Mouse (Mus musculus) right cerebral cortex, postnatal 4 days (tissue): ENCODE data around the gene Pdia2.

Source experiments
- DNase-seq: peaks from one replicate; pipeline ENCODE4 v3.0.0-alpha.2; 2022

Gene Pdia2

DNA sequence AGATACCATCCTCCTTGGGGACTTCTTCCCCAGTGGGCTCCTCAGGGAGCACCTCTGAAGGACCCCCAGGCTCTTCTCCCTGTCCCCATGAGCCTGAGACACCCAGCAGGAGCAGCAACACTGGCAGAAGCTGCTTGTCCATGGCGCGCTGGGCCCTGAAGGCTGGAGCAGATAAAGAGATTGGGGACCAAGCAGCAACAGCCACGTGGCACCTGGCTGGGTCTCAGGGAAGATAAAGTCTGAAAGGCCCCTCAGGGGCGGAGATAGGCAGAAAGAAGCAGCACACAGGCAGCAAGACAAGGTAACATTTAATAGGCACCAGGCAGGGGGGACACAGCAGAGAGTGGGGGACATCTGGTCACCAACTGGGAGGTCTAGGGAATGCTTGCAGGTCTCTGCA, at the start of gene Pdia2:
Gene Pdia2 (minus strand): TSS at position 196 of the 400 bp plus-strand sequence.
- no peak for DNase-seq

GRCm38 (mm10) chr17:26244101-26244841, 45.4 kb upstream of the Pdia2 start, which contains the start of gene Fam234a:
Gene Fam234a, minus strand, starts transcription at chr17:26244242.
- peak; percentile 88 for DNase-seq

DNA sequence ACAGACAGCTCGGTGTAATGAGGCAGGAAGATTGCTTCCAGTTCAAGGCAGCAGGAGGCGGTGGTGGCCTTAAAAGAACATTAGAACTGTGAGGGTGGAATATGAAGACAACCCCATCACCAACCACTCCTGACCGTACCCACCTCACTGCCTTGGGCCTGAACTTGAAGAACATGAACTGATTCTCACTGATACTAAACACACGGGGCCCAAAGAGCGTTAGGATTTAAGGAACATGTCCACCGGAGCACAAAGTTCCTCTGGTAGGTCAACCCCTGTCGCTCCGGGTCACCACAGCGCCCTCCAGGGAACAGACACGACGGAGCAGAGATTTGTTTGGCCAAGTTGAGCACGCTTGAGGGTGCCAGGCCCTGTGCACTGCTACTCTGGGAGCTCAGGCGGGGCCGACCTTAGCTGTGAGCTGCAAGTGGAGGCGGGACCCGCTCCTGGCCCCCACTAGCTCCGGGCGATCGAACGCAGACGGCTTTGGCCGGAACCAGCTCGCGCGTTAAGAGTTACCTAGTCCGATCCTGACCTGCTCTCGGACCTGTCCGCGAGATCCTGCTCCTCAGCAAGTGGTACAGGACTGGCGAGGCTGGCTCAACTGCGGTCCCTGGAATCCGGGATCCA, 44.7 kb upstream of the Pdia2 start:
- peak; percentile 57 for DNase-seq

DNA sequence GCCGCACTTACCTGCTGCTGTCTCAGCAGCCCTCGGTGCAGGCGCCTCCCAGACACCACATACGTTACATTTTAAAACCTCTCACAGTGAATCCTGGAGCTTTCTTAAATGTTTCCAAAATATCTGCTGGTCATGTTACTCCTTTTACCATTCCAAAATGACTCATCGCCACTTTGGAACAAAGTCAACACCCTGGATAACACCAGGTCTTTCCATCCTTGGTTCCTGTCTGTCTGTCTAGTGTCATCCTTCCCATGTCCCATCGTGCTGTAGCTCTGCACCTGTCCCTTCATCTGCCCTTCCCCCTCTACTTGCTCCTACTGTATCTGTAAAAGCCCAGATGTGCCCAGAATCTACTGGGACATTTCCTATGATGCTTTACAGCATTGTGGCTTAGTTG, 42.1 kb upstream of the Pdia2 start:
- DNase-seq = no peak

DNA sequence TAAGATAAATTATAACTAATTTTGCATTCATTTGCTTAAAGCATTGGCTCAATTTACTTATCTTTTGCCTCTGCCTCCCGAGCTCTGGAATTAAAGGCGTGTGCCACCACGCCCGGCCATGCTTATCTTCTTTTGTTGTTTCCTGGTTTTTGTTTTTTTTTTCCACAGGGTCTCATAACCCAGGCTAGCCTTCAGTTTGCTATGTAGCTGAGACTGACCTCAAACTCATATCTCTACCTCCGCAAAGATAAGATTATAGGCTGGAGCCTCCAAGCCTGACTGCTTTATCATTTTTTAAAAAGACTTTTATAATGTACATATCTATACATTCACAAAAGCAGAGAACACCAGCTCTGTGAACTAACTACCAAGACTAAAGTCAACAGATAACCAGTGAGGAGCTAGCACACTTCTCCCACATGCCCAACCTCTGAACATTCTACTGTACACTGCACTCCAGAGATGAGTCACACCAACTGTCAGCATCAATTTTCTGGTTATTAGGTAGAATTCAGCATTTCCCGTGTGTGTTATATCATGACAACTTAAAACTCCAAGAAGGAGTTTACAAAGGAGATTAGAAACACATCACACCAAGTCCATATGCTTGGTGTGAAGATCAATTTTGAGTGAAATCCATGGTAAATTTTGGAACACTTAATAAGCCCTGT, 41.4 kb upstream of the Pdia2 start:
- DNase-seq = no peak

DNA sequence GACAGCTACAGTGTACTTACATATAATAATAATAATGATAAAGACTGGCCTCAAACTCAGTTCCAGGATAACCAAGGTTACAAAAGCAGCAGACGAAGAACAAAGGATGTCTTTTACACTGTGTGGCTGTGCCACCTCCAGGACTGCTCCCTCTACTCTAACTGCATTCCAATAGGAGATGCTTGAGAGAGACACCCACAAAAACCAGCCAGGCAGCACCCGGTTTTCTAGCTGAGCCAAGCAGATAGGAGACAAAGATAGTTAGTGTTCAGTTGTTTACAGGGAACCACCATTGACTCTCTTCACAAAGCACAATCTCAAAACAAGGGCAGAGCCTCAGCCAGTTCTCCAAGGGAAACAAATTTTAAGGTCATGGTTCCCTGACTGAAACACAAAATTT, 40.7 kb upstream of the Pdia2 start:
- DNase-seq = no peak

DNA sequence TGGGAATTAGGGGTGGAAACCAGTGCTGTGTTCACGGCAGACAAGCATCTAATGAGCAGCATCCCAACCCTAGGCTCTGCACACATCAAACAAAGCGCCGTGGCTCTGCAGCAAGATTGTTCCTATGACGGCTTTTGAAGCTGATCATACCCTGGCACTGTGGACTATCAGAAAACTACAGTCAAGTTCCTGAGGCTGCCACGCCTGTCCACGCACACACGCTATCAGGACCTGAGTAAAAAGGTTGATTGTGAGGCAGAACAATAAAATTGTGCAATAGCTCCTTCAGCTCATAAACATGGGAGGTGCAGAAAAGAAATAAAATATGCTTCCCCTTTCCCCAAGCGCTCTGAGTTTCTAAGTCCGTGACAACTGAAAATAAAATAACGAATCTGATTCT, 38.8 kb upstream of the Pdia2 start:
- DNase-seq = no peak

DNA sequence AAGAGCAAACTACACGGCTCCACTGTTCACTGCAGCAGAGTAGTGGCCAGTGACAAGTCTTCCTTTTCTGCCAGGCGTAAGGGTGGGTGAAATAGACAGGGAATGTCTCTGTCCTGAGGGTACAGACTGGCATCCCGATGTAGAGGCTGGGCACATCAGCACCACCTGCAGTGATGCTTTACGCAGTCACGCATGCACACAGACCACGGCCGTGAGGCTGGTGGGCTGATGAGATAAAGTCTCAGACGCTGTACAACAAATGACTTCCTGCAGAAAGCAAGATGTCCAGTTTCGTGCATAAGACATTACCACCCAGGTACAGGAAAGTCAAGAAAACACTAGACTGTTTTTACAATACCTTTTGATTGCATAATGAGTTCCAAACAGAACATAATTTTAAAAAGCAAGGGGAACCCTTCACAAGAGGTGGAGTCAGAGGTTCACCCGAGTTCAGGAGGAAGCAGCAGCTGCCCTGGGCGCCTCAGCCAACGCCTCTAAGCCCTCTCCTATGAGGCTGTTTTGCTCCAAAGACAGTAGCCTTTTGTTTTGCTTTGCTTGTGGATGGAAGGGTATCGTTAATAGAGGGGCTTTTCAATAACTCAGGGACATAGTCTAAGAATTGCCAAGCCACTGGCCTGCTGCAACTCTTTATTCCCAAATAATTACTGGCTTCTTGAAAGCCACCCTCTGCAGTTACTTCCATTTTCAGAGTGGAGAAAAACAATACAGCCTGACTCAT, 36.4 kb upstream of the Pdia2 start:
- no peak for DNase-seq

- DNase-seq = no peak
Measured at GRCm38 (mm10) chr17:26234386-26234785, 35.5 kb upstream of the Pdia2 start.

- no peak for DNase-seq
Measured at GRCm38 (mm10) chr17:26232863-26233262, 34.0 kb upstream of the Pdia2 start.

DNA sequence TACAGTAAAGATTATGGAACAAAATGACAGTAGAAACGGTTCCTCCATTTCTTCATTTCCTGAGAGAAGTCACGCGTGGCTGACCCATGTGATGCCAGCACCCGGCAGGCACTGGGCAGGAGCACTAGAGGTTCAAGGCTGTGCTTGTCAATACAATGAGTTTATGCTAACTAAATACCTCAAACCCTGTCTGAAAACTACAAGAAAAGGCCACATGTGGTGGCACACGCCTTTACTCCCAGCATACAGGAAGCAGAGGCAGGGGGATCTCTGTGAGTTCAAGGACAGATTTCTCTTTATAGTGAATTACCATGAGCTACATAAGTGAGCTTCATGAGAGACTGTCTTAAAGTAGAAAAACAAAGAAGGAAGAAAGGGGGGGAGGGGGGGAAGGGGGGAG, 32.3 kb upstream of the Pdia2 start:
- no peak for DNase-seq

- DNase-seq = no peak
Measured at GRCm38 (mm10) chr17:26229776-26230175, 30.9 kb upstream of the Pdia2 start.

DNA sequence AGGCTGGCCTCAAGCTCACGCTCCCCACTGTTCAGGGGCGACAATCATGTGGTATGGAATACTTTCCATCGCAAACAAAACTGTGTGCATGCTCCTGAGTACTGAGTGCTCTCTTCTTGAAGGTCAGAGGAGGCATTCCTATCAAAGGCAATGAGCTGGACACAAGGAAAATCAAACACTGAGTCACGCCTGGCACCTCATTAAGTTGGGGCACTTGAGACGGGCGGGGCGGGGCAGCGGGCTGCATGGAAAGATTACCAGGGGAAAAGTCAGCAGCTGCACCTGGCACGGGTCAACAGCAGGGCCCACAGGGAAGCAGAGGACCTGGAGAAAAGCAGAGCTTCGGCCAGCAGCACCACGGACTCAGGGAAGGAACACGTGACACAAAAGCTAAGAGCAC, 26.3 kb upstream of the Pdia2 start:
- no peak for DNase-seq

DNA sequence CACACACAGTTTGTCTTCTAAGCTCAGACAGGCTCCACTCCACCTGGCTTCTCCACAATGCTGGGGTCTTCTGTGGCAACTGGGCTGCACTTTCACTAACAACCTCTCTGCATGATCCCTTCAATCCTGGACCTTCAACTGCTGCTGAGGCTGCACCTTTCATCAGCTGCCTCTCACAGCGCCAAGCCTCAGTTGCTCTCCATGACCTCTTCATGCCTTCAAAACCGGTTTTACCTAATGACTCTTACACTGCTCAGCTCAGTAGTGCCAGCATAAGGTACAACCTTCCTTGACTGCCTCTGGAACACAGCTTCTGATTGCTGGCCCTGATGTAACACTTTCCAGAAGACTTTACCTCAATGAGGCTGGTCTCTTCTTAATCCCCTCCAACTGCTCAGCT, 22.6 kb upstream of the Pdia2 start:
- no peak for DNase-seq

GRCm38 (mm10) chr17:26212681-26213080, 13.8 kb upstream of the Pdia2 start:
- no peak for DNase-seq

DNA sequence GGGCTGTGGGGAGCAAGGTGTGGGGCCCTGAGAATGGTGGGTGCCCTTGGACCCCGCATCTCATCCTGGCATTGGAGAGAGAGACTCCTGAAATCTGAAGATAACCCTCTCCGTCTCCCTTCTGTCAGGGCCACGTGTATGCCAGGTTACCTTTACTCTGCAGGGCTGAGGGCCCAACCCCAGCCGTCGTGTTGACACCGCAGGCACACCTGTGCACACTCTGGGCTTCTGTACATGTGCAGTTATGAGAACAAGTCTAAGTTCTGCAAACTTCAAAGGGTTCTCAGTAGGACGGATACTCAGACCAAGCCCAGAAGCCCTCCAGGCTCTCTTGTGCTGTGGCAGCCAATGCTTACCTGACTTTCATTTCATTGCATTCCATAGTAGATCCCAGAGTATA, 13.4 kb upstream of the Pdia2 start:
- DNase-seq = no peak

- DNase-seq = no peak
Measured at GRCm38 (mm10) chr17:26207686-26208085, 8.8 kb upstream of the Pdia2 start, which contains the start of gene Arhgdig. Gene Arhgdig, minus strand, starts transcription at chr17:26207786.

- no peak for DNase-seq
Measured at GRCm38 (mm10) chr17:26206392-26206791, 7.5 kb upstream of the Pdia2 start.

GRCm38 (mm10) chr17:26204766-26205165, 5.9 kb upstream of the Pdia2 start:
- DNase-seq = no peak

DNA sequence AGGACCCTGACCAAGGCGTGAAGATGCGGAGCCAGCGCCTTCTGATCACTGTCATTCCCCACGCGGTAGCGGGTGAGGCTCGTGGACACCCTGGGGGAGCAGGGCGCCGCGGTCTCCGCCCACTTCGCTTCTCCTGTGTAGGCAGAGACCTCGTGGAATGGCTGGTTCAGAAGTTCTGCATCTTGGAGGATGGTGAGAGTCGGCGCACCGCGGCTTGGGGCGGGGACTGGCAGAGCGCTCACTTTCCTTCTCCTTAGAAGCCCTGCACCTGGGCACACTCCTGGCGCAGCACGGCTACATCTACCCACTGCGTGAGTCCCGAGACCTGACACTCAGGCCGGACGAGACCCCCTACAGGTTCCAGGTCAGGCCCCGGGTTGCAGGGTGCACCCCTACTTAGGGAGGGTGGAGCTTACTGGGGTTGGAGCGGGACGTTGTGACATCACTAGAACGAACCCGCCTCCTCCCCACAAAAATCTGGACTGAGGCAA, 4.5 kb upstream of the Pdia2 start:
- DNase-seq = peak; percentile 44

GRCm38 (mm10) chr17:26202737-26203136, 3.9 kb upstream of the Pdia2 start, which contains the start of gene Rgs11:
Gene Rgs11, plus strand, starts transcription at chr17:26202951.
- DNase-seq = peak; percentile 48

DNA sequence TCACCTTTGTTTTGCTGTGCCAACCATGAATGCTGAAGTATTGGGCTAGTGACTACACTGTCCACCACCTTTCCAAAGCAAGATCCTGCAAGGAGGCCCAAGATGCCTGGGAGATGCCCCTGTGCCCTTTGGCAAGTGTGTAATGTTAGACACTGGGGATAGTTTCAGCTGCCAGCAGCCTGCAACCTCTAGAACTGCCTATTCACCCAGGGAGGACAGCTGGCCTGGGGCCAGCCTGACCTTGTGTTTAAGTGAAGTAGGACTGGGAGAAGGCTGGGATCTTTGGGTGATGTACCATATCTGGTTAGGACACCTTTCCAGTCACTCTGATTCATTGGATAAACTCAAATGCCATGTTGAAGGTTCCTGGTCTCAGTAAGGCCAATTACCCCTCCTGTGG, 3.1 kb upstream of the Pdia2 start:
- no peak for DNase-seq
